Mouse (Mus musculus) embryonic facial prominence, embryonic 15.5 days (tissue): ENCODE results near the gene Ppp2r5e. TPM values are rescaled to one million over a fixed set of nuclear protein-coding genes. Genes with fewer than 3 reads are reported as not detected.

ENCODE experiments used
- ATAC-seq: fragments of 200-750 bp; cut with Nextera tagmentation; 2 replicates; pipeline ENCODE4 v1.8.0; 2017; ENCODE audit warnings: low read depth, moderate TSS enrichment; ENCODE audit not compliant: insufficient number of reproducible peaks, low FRiP score, low TSS enrichment
- H3K27ac ChIP-seq: fragments of 300-500 bp; sonication (generic); replicated peaks from 2 replicates; pipeline ENCODE4 v1.5.1; 2015; ENCODE audit warnings: mild to moderate bottlenecking, inconsistent platforms
- H3K27me3 ChIP-seq: fragments of 300-500 bp; sonication (generic); 2 replicates; pipeline ENCODE4 v1.6.1; 2015; ENCODE audit warnings: inconsistent platforms
- H3K36me3 ChIP-seq: fragments of 300-500 bp; sonication (generic); 2 replicates; pipeline ENCODE4 v1.6.1; 2015; ENCODE audit warnings: mild to moderate bottlenecking, inconsistent platforms
- H3K4me1 ChIP-seq: fragments of 300-500 bp; sonication (generic); 2 replicates; pipeline ENCODE4 v1.6.1; 2015; ENCODE audit warnings: inconsistent platforms
- H3K4me2 ChIP-seq: fragments of 300-500 bp; sonication (generic); replicated peaks from 2 replicates; pipeline ENCODE4 v1.6.1; 2015; ENCODE audit warnings: mild to moderate bottlenecking, inconsistent platforms
- H3K4me3 ChIP-seq: fragments of 300-500 bp; sonication (generic); replicated peaks from 2 replicates; pipeline ENCODE4 v1.5.1; 2015; ENCODE audit warnings: mild to moderate bottlenecking, inconsistent platforms
- H3K9ac ChIP-seq: fragments of 300-500 bp; sonication (generic); 2 replicates; pipeline ENCODE4 v1.6.1; 2015; ENCODE audit warnings: inconsistent platforms
- H3K9me3 ChIP-seq: fragments of 300-500 bp; sonication (generic); replicated peaks from 2 replicates; pipeline ENCODE4 v1.6.1; 2016; ENCODE audit warnings: inconsistent platforms
- WGBS: fragments of 180-500 bp; shearing (Covaris S2); methylation state at CpG from one replicate; pipeline ENCODE4 v1.1.7; 2015; 5-methylcytosine and 5-hydroxymethylcytosine counted together
- polyA plus RNA-seq: library from polyadenylated mRNA; unstranded; fragments of >200 nt; fragmentation: Nextera tagmentation; extraction: Ambion mirVana; gene quantifications from 2 replicates; pipeline ENCODE4 v1.2.1, GENCODE M21; 2015

Gene Ppp2r5e
- polyA plus RNA-seq, 1 experiment from 2014 or later, result 12.4 TPM

DNA sequence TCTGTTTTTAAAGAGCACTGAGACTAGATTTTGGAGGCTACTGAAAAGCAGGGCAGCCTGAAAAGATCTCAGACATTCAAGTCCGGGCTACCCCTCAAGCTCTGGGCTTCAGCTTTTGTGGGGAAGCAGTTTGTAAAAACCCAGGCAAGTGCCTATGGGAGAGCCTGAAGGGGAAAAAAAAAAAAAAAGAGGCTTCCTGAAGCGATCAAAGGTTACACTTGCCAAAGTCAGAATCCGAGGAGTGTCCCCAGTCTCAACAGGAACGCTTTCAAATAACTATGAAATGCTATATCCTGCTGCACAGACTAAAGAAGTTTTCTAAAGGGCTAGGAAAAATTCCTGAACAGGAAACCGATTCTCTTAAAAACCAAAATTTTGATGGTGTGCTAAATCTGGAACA is 128.9 kb downstream of the Ppp2r5e start:
- no peak overlapping the region for H3K9ac ChIP-seq
- H3K36me3 ChIP-seq, result peaks cover 21% of the 10 kb centered on the region
- no peak for ATAC-seq
- H3K4me2 ChIP-seq, result no peak overlapping the region
- WGBS, result 44% methylated on average over 5 of the region's 5 CpGs
- H3K27ac ChIP-seq, result peak overlapping the region; percentile 63
- H3K4me1 ChIP-seq, result no peaks in the 10 kb centered on the region; the same call in 1 of the 2 replicates
- H3K4me3 ChIP-seq, result no peak overlapping the region
- H3K9me3 ChIP-seq, result no peaks in the 10 kb centered on the region
- no peaks in the 10 kb centered on the region for H3K27me3 ChIP-seq

DNA sequence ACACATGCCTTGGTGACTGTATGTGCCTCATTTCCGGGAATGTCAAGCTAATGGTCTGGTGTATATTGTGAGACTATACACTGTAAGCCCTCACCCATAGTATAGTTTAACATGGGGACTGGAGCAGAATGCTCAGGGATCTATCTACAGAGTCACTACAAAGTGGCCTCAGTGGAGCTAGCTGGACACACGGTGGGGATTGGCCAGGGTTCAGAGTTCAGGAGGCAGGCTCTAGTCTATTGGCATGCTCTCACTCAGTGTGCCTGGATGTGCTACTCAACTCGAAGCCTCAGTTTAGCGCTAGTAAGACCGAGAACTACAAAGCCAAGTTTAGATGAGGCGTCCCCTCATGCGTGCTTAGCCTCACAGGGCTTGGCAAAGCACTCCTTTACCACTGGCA is 129.8 kb downstream of the Ppp2r5e start:
- H3K4me3 ChIP-seq, result no peak overlapping the region
- no peak overlapping the region for H3K4me2 ChIP-seq
- H3K9ac ChIP-seq, result no peak overlapping the region
- no peak for ATAC-seq
- no peaks in the 10 kb centered on the region; the same call in 1 of the 2 replicates for H3K4me1 ChIP-seq
- WGBS, result 82% methylated on average over 7 of the region's 7 CpGs
- H3K36me3 ChIP-seq, result peaks cover 28% of the 10 kb centered on the region
- no peaks in the 10 kb centered on the region for H3K9me3 ChIP-seq
- H3K27me3 ChIP-seq, result no peaks in the 10 kb centered on the region
- H3K27ac ChIP-seq, result no peak overlapping the region

DNA sequence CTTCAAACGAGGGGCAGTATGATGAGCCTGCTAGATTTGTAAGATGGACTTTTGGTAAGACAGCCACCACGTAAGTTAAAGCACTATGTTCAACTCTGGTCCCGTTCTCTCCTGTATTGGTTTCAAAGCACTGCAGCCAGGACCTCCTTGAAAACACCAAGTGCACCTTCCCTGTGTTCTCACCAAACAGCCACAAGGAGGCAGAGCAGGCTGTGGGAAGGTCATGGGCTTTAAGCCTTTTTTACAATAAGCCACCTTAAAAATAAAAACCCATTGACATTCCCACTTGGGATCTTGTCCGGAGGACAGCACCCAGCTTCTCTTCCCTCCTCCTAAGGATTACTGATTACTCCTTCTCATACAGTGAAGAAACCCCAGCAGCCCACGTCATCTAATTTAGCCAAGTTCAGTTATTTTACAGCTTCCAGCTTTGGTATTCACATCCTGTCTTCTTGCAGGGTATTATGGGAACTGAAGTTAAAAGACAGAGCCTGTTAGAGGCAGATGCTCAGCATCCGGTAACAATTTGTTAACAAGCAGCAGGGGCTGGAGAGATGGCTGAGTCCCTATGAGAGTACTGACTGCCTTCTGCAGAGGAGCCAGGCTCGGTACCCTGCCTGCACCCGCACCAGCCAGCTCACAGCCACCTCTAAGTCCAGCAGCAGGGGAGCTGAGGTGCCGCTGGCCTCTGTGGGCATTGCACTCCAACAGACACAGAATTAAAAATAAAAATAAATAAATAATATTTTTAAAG is 131.9 kb downstream of the Ppp2r5e start:
- peaks cover 45% of the 10 kb centered on the region for H3K36me3 ChIP-seq
- no peak; the same call in 1 of the 2 replicates for ATAC-seq
- no peaks in the 10 kb centered on the region for H3K27me3 ChIP-seq
- H3K9me3 ChIP-seq, result no peaks in the 10 kb centered on the region
- no peak overlapping the region for H3K4me3 ChIP-seq
- no peaks in the 10 kb centered on the region; the same call in 1 of the 2 replicates for H3K4me1 ChIP-seq
- H3K27ac ChIP-seq, result no peak overlapping the region
- no peak overlapping the region for H3K9ac ChIP-seq
- WGBS, result 65% methylated on average over 9 of the region's 9 CpGs
- H3K4me2 ChIP-seq, result no peak overlapping the region

DNA sequence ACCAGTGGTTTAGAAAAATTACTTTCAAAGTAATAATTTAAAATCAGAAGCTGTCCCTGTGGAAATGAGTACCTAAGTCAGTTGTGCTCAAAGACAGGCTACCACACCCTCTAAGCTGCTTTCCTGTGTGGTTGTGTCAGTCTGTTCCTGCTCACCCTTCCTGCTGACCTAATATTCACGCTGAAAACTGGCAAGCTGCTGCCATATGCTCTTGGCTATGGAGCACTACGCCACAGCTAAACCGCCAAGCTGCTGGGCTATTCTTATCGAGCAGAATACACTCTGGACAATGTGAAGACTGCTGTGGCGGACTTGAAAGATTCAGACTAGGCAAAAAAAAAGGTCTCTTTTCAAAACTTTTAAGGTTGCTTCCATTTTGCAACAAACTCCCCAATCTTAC is 135.5 kb downstream of the Ppp2r5e start:
- no peak overlapping the region for H3K9ac ChIP-seq
- H3K4me1 ChIP-seq, result no peaks in the 10 kb centered on the region
- no peak for ATAC-seq
- 85% methylated on average over 5 of the region's 5 CpGs for WGBS
- no peak overlapping the region for H3K4me3 ChIP-seq
- H3K4me2 ChIP-seq, result no peak overlapping the region
- no peaks in the 10 kb centered on the region for H3K9me3 ChIP-seq
- H3K36me3 ChIP-seq, result peaks cover 47% of the 10 kb centered on the region
- H3K27ac ChIP-seq, result no peak overlapping the region
- no peaks in the 10 kb centered on the region for H3K27me3 ChIP-seq

DNA sequence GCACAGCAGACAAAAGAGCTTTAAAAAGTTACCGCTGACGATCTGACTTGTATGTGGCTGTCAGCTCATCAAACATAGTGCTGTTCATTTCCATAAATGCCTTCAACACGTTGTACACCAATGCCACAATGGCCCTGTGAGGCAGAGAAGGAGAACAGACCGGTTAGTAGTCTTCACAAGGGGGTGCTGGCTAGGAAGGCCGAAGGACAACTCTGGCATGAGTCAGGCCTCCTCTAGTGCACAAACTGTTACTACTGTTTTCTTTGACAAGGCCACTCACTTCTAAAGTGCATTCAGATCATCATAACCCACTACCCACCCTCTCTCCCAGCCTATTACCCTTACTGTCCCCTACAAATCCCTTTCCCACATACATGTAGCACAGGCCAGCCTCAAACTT is 136.4 kb downstream of the Ppp2r5e start:
- no peak for ATAC-seq
- Histone ChIP-seq H3K36me3 (peaks cover 47% of the 10 kb centered on the region), H3K27ac (no peak overlapping the region), H3K4me3 (no peak overlapping the region), H3K4me2 (no peak overlapping the region), H3K27me3 (no peaks in the 10 kb centered on the region), H3K4me1 (no peaks in the 10 kb centered on the region), H3K9ac (no peak overlapping the region), H3K9me3 (no peaks in the 10 kb centered on the region)
- 88% methylated on average over 5 of the region's 5 CpGs for WGBS

DNA sequence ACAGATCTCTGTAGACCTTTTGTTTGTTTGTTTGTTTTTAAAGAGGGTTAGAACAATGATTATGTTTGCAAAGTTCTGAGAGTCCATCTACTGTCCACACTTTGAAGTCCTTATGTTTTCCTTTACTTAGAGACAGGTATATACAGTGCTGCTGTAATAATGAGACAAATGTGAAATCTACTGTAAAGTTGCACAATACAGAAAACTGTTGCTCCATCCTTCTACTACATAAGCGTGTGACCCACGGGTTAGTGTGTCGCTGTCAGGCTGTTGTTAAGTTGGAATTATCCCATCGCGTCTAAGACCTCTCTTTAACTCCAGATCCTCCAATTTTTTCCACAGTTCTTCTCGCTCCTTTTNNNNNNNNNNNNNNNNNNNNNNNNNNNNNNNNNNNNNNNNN is 142.6 kb downstream of the Ppp2r5e start:
- Histone ChIP-seq H3K4me2 (no peak overlapping the region), H3K27me3 (no peaks in the 10 kb centered on the region), H3K27ac (no peak overlapping the region), H3K9ac (no peak overlapping the region), H3K36me3 (peaks cover 25% of the 10 kb centered on the region), H3K4me1 (no peaks in the 10 kb centered on the region), H3K4me3 (no peak overlapping the region), H3K9me3 (no peaks in the 10 kb centered on the region)
- 90% methylated on average over 6 of the region's 6 CpGs for WGBS
- no peak for ATAC-seq

DNA sequence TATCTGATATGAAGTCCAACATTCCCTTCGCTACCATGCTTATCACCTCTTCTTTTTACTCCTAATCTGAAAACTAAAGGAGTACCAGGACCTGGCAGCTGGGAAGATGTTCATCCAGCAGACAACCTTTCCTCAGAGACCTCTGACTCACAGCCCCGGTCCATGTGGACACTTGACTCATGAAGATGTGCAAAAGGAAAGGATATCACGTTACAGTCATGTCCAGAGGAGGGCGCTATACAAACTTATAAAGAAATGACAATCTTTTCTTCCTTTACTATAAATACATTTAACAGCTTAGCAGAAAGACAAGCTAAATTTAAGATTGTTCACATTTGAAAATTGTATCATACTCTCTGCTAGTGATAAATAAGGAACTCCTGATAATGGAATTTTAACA is 143.0 kb downstream of the Ppp2r5e start:
- Histone ChIP-seq H3K36me3 (peaks cover 23% of the 10 kb centered on the region), H3K4me2 (no peak overlapping the region), H3K4me3 (no peak overlapping the region), H3K9ac (no peak overlapping the region), H3K27me3 (no peaks in the 10 kb centered on the region), H3K9me3 (no peaks in the 10 kb centered on the region), H3K4me1 (no peaks in the 10 kb centered on the region), H3K27ac (no peak overlapping the region)
- 78% methylated on average over 4 of the region's 4 CpGs for WGBS
- ATAC-seq, result no peak

DNA sequence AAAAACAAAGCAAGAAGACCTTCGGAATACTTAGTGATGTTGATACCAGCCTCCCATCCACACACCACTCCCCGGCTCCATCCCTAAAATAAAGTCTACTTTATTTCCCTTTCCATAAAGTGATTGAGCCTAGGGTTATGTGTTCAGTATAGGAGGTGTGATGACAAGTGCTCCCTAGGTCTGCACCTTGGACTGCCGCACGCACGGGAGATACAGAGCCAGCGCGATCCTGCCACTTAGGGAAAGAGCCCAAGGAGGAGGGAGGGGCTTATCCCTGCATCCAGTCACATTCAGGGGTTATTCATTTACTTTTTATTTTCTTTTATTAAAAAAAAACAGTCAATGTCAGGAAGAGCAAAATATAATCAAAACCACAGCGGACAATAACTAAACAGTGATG is 145.5 kb downstream of the Ppp2r5e start:
- Histone ChIP-seq H3K9ac (no peak overlapping the region), H3K4me2 (no peak overlapping the region), H3K36me3 (peaks cover 23% of the 10 kb centered on the region), H3K4me3 (no peak overlapping the region), H3K4me1 (no peaks in the 10 kb centered on the region), H3K27me3 (no peaks in the 10 kb centered on the region), H3K9me3 (no peaks in the 10 kb centered on the region), H3K27ac (no peak overlapping the region)
- WGBS, result 88% methylated on average over 8 of the region's 8 CpGs
- no peak for ATAC-seq

DNA sequence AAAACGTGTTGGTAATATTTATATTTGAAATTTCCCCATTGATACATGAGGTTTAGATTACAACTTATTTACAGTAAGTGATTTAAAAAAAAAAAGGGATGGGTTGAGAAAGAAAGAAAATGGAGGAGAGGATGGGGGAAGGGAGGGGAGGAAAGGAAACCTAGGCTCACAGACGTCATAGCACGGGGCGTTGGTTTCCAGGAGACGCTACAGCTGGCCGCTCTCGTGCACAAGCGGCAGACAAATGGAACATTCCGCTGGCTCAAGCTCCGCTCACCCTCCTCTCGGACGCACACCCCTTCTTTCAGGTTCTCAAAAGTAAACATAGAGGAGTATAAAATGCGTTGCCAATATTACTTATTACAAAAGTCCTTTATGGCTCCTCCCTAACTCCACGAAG is 146.0 kb downstream of the Ppp2r5e start:
- no peaks in the 10 kb centered on the region for H3K9me3 ChIP-seq
- H3K4me2 ChIP-seq, result no peak overlapping the region
- no peak overlapping the region for H3K9ac ChIP-seq
- no peaks in the 10 kb centered on the region for H3K27me3 ChIP-seq
- no peak overlapping the region for H3K27ac ChIP-seq
- no peak overlapping the region for H3K4me3 ChIP-seq
- H3K36me3 ChIP-seq, result peaks cover 23% of the 10 kb centered on the region
- ATAC-seq, result no peak
- 73% methylated on average over 14 of the region's 14 CpGs for WGBS
- no peaks in the 10 kb centered on the region for H3K4me1 ChIP-seq

DNA sequence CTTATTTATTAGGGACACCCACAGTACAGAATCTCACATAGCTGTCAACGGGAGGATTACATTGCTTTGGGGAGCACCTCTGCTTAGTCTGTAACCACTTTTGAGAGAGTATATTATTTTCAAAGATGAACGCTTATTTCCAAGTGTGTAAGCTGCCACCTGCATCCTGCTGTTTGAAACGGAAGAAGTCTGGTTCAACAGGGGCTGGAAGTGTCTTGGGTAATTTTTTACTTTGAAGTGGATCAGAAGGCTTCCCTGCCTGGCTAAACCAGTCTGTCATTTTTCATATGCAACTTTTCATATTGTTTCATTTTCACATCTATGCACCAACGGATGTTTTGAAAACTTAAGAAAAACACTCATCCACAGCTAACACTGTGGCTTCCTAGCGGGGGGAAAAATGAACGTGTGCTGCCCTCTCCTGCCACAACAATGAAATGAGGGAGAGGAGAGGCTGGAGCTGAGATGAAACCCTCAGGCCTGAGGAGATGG is 146.5 kb downstream of the Ppp2r5e start:
- 50% methylated on average over 6 of the region's 6 CpGs for WGBS
- H3K36me3 ChIP-seq, result peaks cover 23% of the 10 kb centered on the region
- no peak for ATAC-seq
- no peak overlapping the region for H3K4me2 ChIP-seq
- H3K4me3 ChIP-seq, result no peak overlapping the region
- H3K9me3 ChIP-seq, result no peaks in the 10 kb centered on the region
- no peak overlapping the region for H3K9ac ChIP-seq
- no peak overlapping the region for H3K27ac ChIP-seq
- H3K4me1 ChIP-seq, result no peaks in the 10 kb centered on the region
- H3K27me3 ChIP-seq, result no peaks in the 10 kb centered on the region

DNA sequence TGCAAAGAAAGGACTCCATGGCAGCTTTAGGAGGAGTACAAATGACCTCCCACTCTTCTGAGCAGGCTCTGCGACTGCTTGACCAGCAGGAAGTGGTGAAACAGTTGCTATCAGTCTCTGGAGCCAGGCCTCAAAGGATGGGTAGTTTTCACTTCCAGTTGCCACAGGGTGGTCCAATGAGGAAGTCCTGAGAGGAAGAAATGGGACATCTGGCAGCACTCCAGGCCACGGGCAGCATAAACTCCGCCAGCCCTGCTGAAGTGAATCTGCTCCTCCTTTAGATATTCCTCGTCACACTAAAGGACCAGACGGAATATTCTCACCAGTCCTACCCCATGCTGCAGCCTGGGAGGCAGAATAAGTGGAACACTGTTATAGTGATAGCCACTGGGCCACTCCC is 147.1 kb downstream of the Ppp2r5e start:
- no peak for ATAC-seq
- H3K27ac ChIP-seq, result no peak overlapping the region
- 76% methylated on average over 5 of the region's 5 CpGs for WGBS

DNA sequence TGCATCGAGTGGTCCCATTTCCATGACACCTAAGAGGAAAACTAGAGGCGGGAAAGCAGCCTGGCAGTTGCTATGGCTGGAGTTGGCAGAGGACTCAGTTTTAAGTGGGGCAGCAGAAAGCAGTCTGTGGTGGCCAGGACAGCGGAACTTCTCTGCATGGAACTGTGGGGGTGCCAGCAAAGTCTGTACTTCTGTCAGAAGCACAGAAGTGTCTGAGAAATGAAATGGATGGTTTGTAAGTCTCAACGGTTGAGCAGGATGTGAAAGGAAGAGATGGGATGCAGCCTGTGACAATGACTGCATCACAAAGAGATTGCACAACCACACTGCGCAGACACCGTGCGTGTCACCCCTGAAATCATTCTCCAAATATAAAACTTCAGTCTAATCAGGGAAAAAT is 149.8 kb downstream of the Ppp2r5e start:
- Histone ChIP-seq H3K27me3 (no peaks in the 10 kb centered on the region), H3K4me1 (no peaks in the 10 kb centered on the region), H3K4me3 (no peak overlapping the region), H3K9ac (no peak overlapping the region), H3K9me3 (no peaks in the 10 kb centered on the region), H3K36me3 (peaks cover 6% of the 10 kb centered on the region), H3K4me2 (no peak overlapping the region), H3K27ac (no peak overlapping the region)
- no peak for ATAC-seq
- WGBS, result 88% methylated on average over 7 of the region's 7 CpGs

More for the DNA sequence above, 147.1 kb downstream of the Ppp2r5e start:
- H3K9me3 ChIP-seq, result no peaks in the 10 kb centered on the region
- H3K36me3 ChIP-seq, result peaks cover 23% of the 10 kb centered on the region
- H3K27me3 ChIP-seq, result no peaks in the 10 kb centered on the region
- H3K4me1 ChIP-seq, result no peaks in the 10 kb centered on the region
- H3K9ac ChIP-seq, result no peak overlapping the region
- H3K4me3 ChIP-seq, result no peak overlapping the region
- H3K4me2 ChIP-seq, result no peak overlapping the region
